Mouse (Mus musculus) liver, embryonic 11.5 days (tissue): Measurements from ENCODE around the gene Donson. TPM values are rescaled to one million over a fixed set of nuclear protein-coding genes. Genes with fewer than 3 reads are reported as not detected.

Experiments used
- ATAC-seq: fragments of 200-750 bp; cut with Nextera tagmentation; replicated peaks from 2 replicates; pipeline ENCODE4 v1.8.0; 2017; ENCODE audit warnings: moderate number of reproducible peaks, mild to moderate bottlenecking, moderate TSS enrichment, moderate library complexity; ENCODE audit not compliant: low FRiP score
- DNase-seq: peaks from one replicate; pipeline ENCODE4 v3.0.0-alpha.2; 2017; ENCODE audit warnings: low spot score
- H3K27ac ChIP-seq: fragments of 300-500 bp; sonication (generic); 2 replicates; pipeline ENCODE4 v1.5.1; 2014; ENCODE audit warnings: mild to moderate bottlenecking, low read depth, low read length, control low read depth
- H3K27me3 ChIP-seq: fragments of 300-500 bp; sonication (generic); replicated peaks from 2 replicates; pipeline ENCODE4 v1.6.1; 2014; ENCODE audit warnings: low read length, mixed read lengths; ENCODE audit not compliant: control insufficient read depth, insufficient read depth
- H3K36me3 ChIP-seq: fragments of 300-500 bp; sonication (generic); 2 replicates; pipeline ENCODE4 v1.6.1; 2014; ENCODE audit warnings: mild to moderate bottlenecking, low read length, moderate library complexity, mixed read lengths; ENCODE audit not compliant: control insufficient read depth, insufficient read depth
- H3K4me1 ChIP-seq: fragments of 300-500 bp; sonication (generic); replicated peaks from 2 replicates; pipeline ENCODE4 v1.6.1; 2014; ENCODE audit warnings: low read length, mixed read lengths; ENCODE audit not compliant: control insufficient read depth, insufficient read depth
- H3K4me2 ChIP-seq: fragments of 300-500 bp; sonication (generic); 2 replicates; pipeline ENCODE4 v1.6.1; 2014; ENCODE audit warnings: mild to moderate bottlenecking, control low read depth, moderate library complexity
- H3K4me3 ChIP-seq: fragments of 300-500 bp; sonication (generic); 2 replicates; pipeline ENCODE4 v1.5.1; 2014; ENCODE audit warnings: low read depth, low read length, control low read depth
- H3K9ac ChIP-seq: fragments of 300-500 bp; sonication (generic); 2 replicates; pipeline ENCODE4 v1.6.1; 2014; ENCODE audit warnings: low read depth, low read length, control low read depth
- H3K9me3 ChIP-seq: fragments of 300-500 bp; sonication (generic); 2 replicates; pipeline ENCODE4 v1.6.1; 2016; ENCODE audit warnings: low read length, inconsistent platforms, mixed read lengths; ENCODE audit not compliant: control insufficient read depth
- WGBS: fragments of 180-500 bp; shearing (Covaris S2); extraction: QIAGEN DNeasy Blood & Tissue Kit; methylation state at CpG from one replicate; pipeline ENCODE4 v1.1.7; 2014; 5-methylcytosine and 5-hydroxymethylcytosine counted together
- polyA plus RNA-seq: library from polyadenylated mRNA; unstranded; fragments of >200 nt; fragmentation: Nextera tagmentation; extraction: Ambion mirVana; gene quantifications from 2 replicates; pipeline ENCODE4 v1.2.1, GENCODE M21; 2014

The Donson gene
- polyA plus RNA-seq, 1 experiment from 2014 or later = 38.3 TPM

DNA sequence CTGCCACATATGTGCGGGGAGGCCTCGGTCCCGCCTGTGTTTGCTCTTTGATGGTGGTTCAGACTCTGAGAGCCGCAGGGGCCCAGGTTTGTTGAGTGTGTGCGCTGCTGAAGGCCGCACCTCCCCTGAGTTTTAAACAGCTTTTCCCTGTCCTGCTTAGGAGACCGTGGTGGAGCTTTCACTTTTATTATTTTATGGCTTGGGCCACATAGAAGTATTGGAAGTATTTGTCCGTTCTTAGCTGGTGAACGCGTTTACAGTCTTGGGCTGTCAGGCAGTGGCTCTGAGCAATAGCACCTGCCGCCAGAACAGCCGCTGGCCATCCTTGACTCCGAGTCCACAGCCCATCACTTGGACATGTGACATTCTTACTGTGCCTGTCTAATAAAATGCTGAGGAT, 13.3 kb upstream of the Donson start:
- ATAC-seq (no peak), DNase-seq (no peak)
- Histone ChIP-seq H3K27ac (no peak overlapping the region), H3K27me3 (no peaks in the 10 kb centered on the region), H3K36me3 (peaks cover 17% of the 10 kb centered on the region), H3K9ac (no peak overlapping the region), H3K4me2 (no peak overlapping the region), H3K9me3 (no peaks in the 10 kb centered on the region), H3K4me1 (0 out of 2 replicates have a peak, but pooled peaks cover 2% of the 10 kb centered on the region), H3K4me3 (no peak overlapping the region)
- WGBS = 84% methylated on average over 13 of the region's 13 CpGs

DNA sequence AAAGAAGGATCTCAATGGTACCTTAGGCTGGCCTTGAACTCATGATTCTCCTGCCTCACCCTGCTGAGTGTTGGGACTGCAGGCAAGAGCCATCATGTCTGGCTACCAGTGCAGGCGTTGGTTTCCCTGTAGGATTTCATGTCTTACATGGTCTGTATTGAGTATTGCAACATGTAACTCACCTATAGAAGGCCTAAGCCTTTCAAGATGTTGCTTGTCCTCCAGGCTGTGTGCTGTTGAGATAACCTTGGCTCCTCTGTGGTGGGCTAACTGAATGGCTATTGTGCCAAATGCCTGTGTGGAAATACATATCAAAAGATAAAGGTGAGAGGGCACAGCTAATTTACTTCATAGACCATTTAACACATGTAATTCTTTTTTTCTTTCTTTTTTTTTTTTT, 10.4 kb upstream of the Donson start:
- no peaks in the 10 kb centered on the region for H3K9me3 ChIP-seq
- DNase-seq (no peak), ATAC-seq (no peak)
- no peak overlapping the region for H3K9ac ChIP-seq
- no peak overlapping the region for H3K4me3 ChIP-seq
- H3K4me2 ChIP-seq = no peak overlapping the region
- H3K36me3 ChIP-seq = peaks cover 11% of the 10 kb centered on the region
- H3K27me3 ChIP-seq = no peaks in the 10 kb centered on the region
- 74% methylated on average over 1 of the region's 1 CpGs for WGBS
- H3K4me1 ChIP-seq = no peaks in the 10 kb centered on the region; the same call in 1 of the 2 replicates
- no peak overlapping the region for H3K27ac ChIP-seq

DNA sequence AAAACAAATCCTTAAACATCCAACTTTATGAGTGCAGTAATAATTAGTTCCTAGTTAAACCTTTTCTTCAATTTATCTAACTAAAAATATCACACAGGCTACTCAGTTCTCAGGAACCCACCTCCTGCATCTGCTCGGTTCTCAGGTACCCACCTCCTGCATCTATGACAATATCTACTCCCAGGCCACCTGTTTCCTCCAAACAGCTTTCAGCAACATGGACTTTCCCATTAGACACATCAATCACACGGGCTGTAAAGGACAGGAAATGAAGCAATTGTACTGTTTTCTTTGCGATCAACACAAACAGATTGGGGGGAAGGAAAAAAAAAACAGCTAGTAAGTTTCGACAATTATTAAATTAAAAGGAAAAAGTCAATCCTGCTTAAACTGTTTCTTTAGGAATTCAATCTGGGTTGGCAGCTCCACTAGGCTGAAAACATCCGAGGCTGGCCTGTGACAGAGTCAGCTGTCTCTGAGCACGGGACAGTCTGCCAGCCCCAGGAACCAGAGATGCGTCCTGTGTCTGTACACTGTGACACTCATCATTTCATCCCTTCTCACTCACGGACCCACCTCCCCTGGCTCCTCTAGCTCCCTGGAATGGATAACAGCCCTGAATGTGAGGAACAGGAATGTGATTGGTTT, 6.7 kb upstream of the Donson start:
- ATAC-seq = no peak

DNA sequence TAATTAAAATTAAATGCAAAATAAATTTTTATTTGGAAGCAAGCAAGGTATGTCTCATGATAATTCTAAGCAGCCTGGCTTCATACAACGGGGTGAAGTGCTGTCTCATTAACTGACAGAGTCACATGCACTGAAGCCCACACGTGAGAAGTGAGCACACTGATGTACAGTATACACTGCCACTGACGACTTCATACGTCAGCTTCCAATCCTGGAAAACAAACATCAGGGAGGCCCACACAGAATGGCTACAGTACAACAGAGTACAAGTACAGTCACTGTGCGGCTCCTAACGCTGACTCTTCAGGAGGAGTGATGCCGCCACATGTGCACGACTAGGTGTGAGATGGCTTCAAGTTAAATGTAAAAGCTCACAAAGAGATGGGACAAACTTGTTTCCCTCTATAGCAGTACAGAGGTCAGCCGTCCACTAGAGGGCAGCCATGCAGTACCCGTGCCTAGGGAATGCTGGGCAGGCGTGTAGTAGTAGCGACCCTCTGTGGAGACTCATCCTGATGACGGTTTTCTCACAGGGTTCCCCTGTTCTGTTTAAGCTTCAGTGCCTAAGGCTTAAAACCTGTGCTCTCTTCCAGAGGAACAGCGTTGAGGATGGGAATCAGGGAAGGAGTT, 6.0 kb upstream of the Donson start:
- WGBS = 31% methylated on average over 14 of the region's 14 CpGs
- no peak overlapping the region for H3K4me3 ChIP-seq
- no peak overlapping the region for H3K9ac ChIP-seq
- ATAC-seq (peak; percentile 85), DNase-seq (peak; percentile 71)
- no peaks in the 10 kb centered on the region for H3K9me3 ChIP-seq
- H3K4me2 ChIP-seq = no peak overlapping the region
- H3K27ac ChIP-seq = no peak overlapping the region
- H3K27me3 ChIP-seq = no peaks in the 10 kb centered on the region
- H3K36me3 ChIP-seq = peaks cover 8% of the 10 kb centered on the region
- peaks cover 8% of the 10 kb centered on the region for H3K4me1 ChIP-seq

More for the DNA sequence above, 6.7 kb upstream of the Donson start:
- no peak overlapping the region for H3K4me3 ChIP-seq
- no peaks in the 10 kb centered on the region for H3K9me3 ChIP-seq
- H3K27ac ChIP-seq = no peak overlapping the region
- WGBS = 52% methylated on average over 8 of the region's 8 CpGs
- H3K4me1 ChIP-seq = peaks cover 1% of the 10 kb centered on the region; the same call in 1 of the 2 replicates
- no peak for DNase-seq
- H3K4me2 ChIP-seq = no peak overlapping the region
- no peaks in the 10 kb centered on the region for H3K27me3 ChIP-seq
- H3K36me3 ChIP-seq = peaks cover 9% of the 10 kb centered on the region
- H3K9ac ChIP-seq = no peak overlapping the region

DNA sequence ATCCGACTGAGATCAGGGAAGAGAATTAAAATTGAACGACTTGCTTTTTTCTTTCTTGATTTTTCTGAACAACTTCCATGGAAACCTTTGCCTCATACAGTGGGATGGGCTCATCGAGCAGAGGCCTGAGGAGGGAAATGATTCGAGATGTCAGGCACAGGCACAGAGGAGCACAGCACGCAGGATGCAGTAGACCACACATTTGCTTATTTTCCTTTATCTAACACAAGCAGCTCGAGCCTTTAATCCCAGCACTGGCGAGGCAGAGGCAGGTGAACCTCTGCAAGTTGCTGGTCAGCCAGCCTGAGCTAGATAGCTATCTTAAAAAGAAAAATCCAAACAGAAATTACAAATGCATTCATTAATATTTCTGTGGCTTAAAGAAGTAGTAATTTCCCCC, 1.2 kb upstream of the Donson start:
- Histone ChIP-seq H3K9me3 (no peaks in the 10 kb centered on the region), H3K4me2 (peak overlapping the region; percentile 86), H3K9ac (no peak overlapping the region), H3K4me3 (peak overlapping the region; percentile 88), H3K36me3 (peaks cover 5% of the 10 kb centered on the region), H3K4me1 (peaks cover 18% of the 10 kb centered on the region), H3K27ac (no peak overlapping the region), H3K27me3 (no peaks in the 10 kb centered on the region)
- 24% methylated on average over 7 of the region's 7 CpGs for WGBS
- DNase-seq (no peak), ATAC-seq (peak; percentile 45)

DNA sequence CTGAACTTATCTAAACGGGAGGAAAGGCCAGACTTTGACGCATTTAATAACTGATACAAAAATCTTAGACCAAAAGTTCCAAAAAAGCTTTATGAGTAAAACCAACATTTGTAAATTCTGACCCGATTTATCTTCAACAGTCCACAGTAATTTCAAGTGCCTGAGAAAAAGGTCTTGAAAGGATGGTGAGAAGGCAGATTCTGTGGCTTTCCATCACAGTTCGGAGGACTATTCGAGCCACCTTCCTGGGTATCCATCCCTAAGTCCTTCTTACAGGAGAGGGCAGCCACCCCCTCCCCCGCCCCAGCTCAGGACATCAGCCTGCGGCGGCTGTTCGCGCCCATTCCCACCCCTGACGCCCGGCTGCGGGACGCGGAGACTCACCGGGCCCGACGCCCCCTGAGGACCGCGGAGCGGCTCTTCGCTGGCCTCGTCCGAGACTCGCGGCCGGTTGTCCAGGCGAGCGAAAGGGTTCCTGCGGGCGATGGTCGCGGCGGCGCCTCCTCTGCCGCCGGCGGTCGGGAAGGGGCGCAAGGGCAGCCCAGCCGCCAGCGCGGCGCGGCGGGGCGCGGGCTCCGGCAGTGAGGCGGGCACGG, 449 bp downstream of the Donson start:
- peak overlapping the region; percentile 86 for H3K4me2 ChIP-seq
- H3K4me1 ChIP-seq = peaks cover 18% of the 10 kb centered on the region
- H3K36me3 ChIP-seq = peaks cover 13% of the 10 kb centered on the region
- WGBS = 1% methylated on average over 50 of the region's 51 CpGs
- ATAC-seq = peak; percentile 48
- H3K9ac ChIP-seq = peak overlapping the region; percentile 95
- H3K27ac ChIP-seq = peak overlapping the region; percentile 82
- H3K27me3 ChIP-seq = no peaks in the 10 kb centered on the region
- no peaks in the 10 kb centered on the region for H3K9me3 ChIP-seq
- peak overlapping the region; percentile 88 for H3K4me3 ChIP-seq
- no peak for DNase-seq

DNA sequence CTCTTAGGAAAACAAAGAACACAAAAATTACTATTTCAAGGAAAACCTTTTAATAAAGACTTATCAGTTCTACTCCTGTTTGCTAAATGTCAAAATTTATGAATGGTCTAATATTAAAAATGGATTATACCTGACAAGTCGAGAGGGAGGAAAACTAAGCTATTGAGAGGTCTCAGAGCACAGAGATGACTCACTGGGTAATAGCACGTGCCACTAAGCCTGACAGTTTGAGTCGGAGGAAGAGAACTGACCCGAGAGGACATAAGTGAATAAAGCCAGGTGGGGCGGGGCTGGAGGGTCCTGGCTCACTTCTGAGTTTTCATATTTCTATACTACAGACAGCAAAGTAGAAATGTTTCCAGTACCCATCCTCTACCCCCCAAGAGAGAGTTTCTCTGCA, 2.2 kb downstream of the Donson start:
- H3K36me3 ChIP-seq = peaks cover 20% of the 10 kb centered on the region
- no peaks in the 10 kb centered on the region for H3K27me3 ChIP-seq
- 77% methylated on average over 5 of the region's 5 CpGs for whole genome bisulfite sequencing
- H3K9me3 ChIP-seq = no peaks in the 10 kb centered on the region
- no peak overlapping the region for H3K9ac ChIP-seq
- no peak overlapping the region for H3K27ac ChIP-seq
- H3K4me1 ChIP-seq = peaks cover 18% of the 10 kb centered on the region
- ATAC-seq = no peak
- H3K4me2 ChIP-seq = no peak overlapping the region
- H3K4me3 ChIP-seq = no peak overlapping the region
- no peak for DNase-seq

DNA sequence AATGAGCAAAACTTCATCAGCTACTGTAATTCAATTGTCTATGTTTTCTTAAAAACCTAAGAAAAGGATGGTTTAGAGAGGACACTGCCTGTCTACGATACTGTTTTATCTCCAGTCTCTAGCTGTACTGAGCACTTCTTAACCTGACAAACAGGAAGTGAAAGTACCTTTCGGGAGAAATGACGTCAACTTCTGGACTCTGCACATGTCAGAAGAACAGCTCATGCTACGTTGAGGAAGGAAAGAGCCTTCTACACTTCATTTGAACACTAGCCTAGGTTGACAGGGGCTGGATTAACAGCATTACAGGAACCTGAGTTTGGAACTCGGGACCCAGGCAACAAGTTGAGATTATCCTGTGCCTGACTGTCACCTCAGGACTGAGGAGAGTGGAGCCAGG, 3.0 kb downstream of the Donson start:
- no peak overlapping the region for H3K27ac ChIP-seq
- ATAC-seq = no peak
- H3K9ac ChIP-seq = no peak overlapping the region
- no peak overlapping the region for H3K4me3 ChIP-seq
- no peaks in the 10 kb centered on the region for H3K9me3 ChIP-seq
- H3K4me2 ChIP-seq = no peak overlapping the region
- peaks cover 18% of the 10 kb centered on the region for H3K4me1 ChIP-seq
- DNase-seq = no peak
- peaks cover 24% of the 10 kb centered on the region for H3K36me3 ChIP-seq
- WGBS = 73% methylated on average over 5 of the region's 5 CpGs
- H3K27me3 ChIP-seq = no peaks in the 10 kb centered on the region
